Mouse (Mus musculus): Measurements from ENCODE around the gene Mms22l. TPM values are rescaled to one million over a fixed set of nuclear protein-coding genes. Genes with fewer than 3 reads are reported as not detected.
A peak's percentile ranks its signal among the peaks of the same experiment; 100 is the strongest.

The Mms22l gene
- total and polyA plus RNA-seq, 2 experiments from 2014 or later: 4.5 to 7.1 TPM

GRCm38 (mm10) chr4:24556116-24556820 is 60.0 kb downstream of the Mms22l start:
- no peak for TF ChIP-seq CTCF (IDR thresholded peaks at IDR 0.05; ENCODE audit: low read depth)
- no peaks in the 10 kb centered on the region for H3K9me3 ChIP-seq (ENCODE audit: low read length)
- ATAC-seq: no peak
- H3K4me1 ChIP-seq (ENCODE audit: insufficient read depth): no peaks in the 10 kb centered on the region
- 36% methylated on average over 6 of the region's 6 CpGs for WGBS
- H3K4me2 ChIP-seq (ENCODE audit: low read depth): no peak overlapping the region
- no peaks in the 10 kb centered on the region for H3K27me3 ChIP-seq (ENCODE audit: insufficient read depth, low read length)
- H3K9ac ChIP-seq: no peak overlapping the region
- H3K27ac ChIP-seq (ENCODE audit: low read depth, low read length): no peak overlapping the region
- peak; percentile 5 for DNase-seq
- H3K4me3 ChIP-seq (ENCODE audit: low read depth, low read length): no peak overlapping the region
- H3K36me3 ChIP-seq (ENCODE audit: insufficient read depth): no peaks in the 10 kb centered on the region

- no peak for DNase-seq
- Histone ChIP-seq H3K9ac (no peak overlapping the region), H3K36me3 (ENCODE audit: insufficient read depth) (no peaks in the 10 kb centered on the region), H3K4me1 (ENCODE audit: insufficient read depth) (no peaks in the 10 kb centered on the region), H3K4me2 (ENCODE audit: low read depth) (no peak overlapping the region), H3K4me3 (ENCODE audit: low read depth, low read length) (no peak overlapping the region), H3K9me3 (ENCODE audit: low read length) (no peaks in the 10 kb centered on the region), H3K27me3 (ENCODE audit: insufficient read depth, low read length) (no peaks in the 10 kb centered on the region), H3K27ac (ENCODE audit: low read depth, low read length) (no peak overlapping the region)
- 85% methylated on average over 4 of the region's 4 CpGs for WGBS
- ATAC-seq: no peak
- TF ChIP-seq CTCF (IDR thresholded peaks at IDR 0.05; ENCODE audit: low read depth): no peak
Observed at GRCm38 (mm10) chr4:24557149-24557548, 60.9 kb downstream of the Mms22l start.

GRCm38 (mm10) chr4:24568026-24568425 is 71.8 kb downstream of the Mms22l start:
- Histone ChIP-seq H3K4me2 (ENCODE audit: low read depth) (no peak overlapping the region), H3K27me3 (ENCODE audit: insufficient read depth, low read length) (no peaks in the 10 kb centered on the region), H3K36me3 (ENCODE audit: insufficient read depth) (no peaks in the 10 kb centered on the region), H3K27ac (ENCODE audit: low read depth, low read length) (no peak overlapping the region), H3K4me3 (ENCODE audit: low read depth, low read length) (no peak overlapping the region), H3K4me1 (ENCODE audit: insufficient read depth) (no peaks in the 10 kb centered on the region), H3K9ac (no peak overlapping the region), H3K9me3 (ENCODE audit: low read length) (no peaks in the 10 kb centered on the region)
- 52% methylated on average over 6 of the region's 6 CpGs for WGBS
- no peak for ATAC-seq
- TF ChIP-seq CTCF (IDR thresholded peaks at IDR 0.05; ENCODE audit: low read depth): no peak
- no peak for DNase-seq

- WGBS: 77% methylated on average over 7 of the region's 7 CpGs
Observed at GRCm38 (mm10) chr4:24568989-24569556, 72.8 kb downstream of the Mms22l start.

GRCm38 (mm10) chr4:24574276-24574675 is 78.0 kb downstream of the Mms22l start:
- DNase-seq (peak; percentile 90), ATAC-seq (peak; percentile 90)
- no peaks in the 10 kb centered on the region for H3K9me3 ChIP-seq (ENCODE audit: low read length)
- H3K4me3 ChIP-seq (ENCODE audit: low read depth, low read length): no peak overlapping the region
- peak; percentile 94 for TF ChIP-seq CTCF (IDR thresholded peaks at IDR 0.05; ENCODE audit: low read depth)
- no peaks in the 10 kb centered on the region for H3K36me3 ChIP-seq (ENCODE audit: insufficient read depth)
- H3K4me1 ChIP-seq (ENCODE audit: insufficient read depth): no peaks in the 10 kb centered on the region
- no peaks in the 10 kb centered on the region for H3K27me3 ChIP-seq (ENCODE audit: insufficient read depth, low read length)
- no peak overlapping the region for H3K9ac ChIP-seq
- WGBS: 11% methylated on average over 6 of the region's 6 CpGs
- H3K27ac ChIP-seq (ENCODE audit: low read depth, low read length): no peak overlapping the region
- no peak overlapping the region for H3K4me2 ChIP-seq (ENCODE audit: low read depth)

More at GRCm38 (mm10) chr4:24568989-24569556, 72.8 kb downstream of the Mms22l start:
- TF ChIP-seq CTCF (IDR thresholded peaks at IDR 0.05; ENCODE audit: low read depth): no peak
- Histone ChIP-seq H3K27ac (ENCODE audit: low read depth, low read length) (no peak overlapping the region), H3K27me3 (ENCODE audit: insufficient read depth, low read length) (no peaks in the 10 kb centered on the region), H3K4me3 (ENCODE audit: low read depth, low read length) (no peak overlapping the region), H3K4me1 (ENCODE audit: insufficient read depth) (no peaks in the 10 kb centered on the region), H3K9ac (no peak overlapping the region), H3K36me3 (ENCODE audit: insufficient read depth) (no peaks in the 10 kb centered on the region), H3K4me2 (ENCODE audit: low read depth) (no peak overlapping the region), H3K9me3 (ENCODE audit: low read length) (no peaks in the 10 kb centered on the region)
- ATAC-seq (no peak), DNase-seq (no peak)

GRCm38 (mm10) chr4:24577594-24577993 is 81.3 kb downstream of the Mms22l start:
- H3K27me3 ChIP-seq (ENCODE audit: insufficient read depth, low read length): no peaks in the 10 kb centered on the region
- no peaks in the 10 kb centered on the region for H3K4me1 ChIP-seq (ENCODE audit: insufficient read depth)
- TF ChIP-seq CTCF (IDR thresholded peaks at IDR 0.05; ENCODE audit: low read depth): no peak
- no peaks in the 10 kb centered on the region for H3K9me3 ChIP-seq (ENCODE audit: low read length)
- H3K4me2 ChIP-seq (ENCODE audit: low read depth): no peak overlapping the region
- DNase-seq (no peak), ATAC-seq (no peak)
- H3K9ac ChIP-seq: no peak overlapping the region
- no peak overlapping the region for H3K4me3 ChIP-seq (ENCODE audit: low read depth, low read length)
- no peaks in the 10 kb centered on the region for H3K36me3 ChIP-seq (ENCODE audit: insufficient read depth)
- H3K27ac ChIP-seq (ENCODE audit: low read depth, low read length): no peak overlapping the region
- WGBS: 98% methylated on average over 5 of the region's 5 CpGs

GRCm38 (mm10) chr4:24582295-24582694 is 86.0 kb downstream of the Mms22l start:
- WGBS: 86% methylated on average over 1 of the region's 1 CpGs
- H3K4me3 ChIP-seq (ENCODE audit: low read depth, low read length): no peak overlapping the region
- H3K9ac ChIP-seq: no peak overlapping the region
- no peaks in the 10 kb centered on the region for H3K36me3 ChIP-seq (ENCODE audit: insufficient read depth)
- H3K9me3 ChIP-seq (ENCODE audit: low read length): no peaks in the 10 kb centered on the region
- TF ChIP-seq CTCF (IDR thresholded peaks at IDR 0.05; ENCODE audit: low read depth): no peak
- ATAC-seq (no peak), DNase-seq (no peak)
- no peaks in the 10 kb centered on the region for H3K4me1 ChIP-seq (ENCODE audit: insufficient read depth)
- H3K4me2 ChIP-seq (ENCODE audit: low read depth): no peak overlapping the region
- no peak overlapping the region for H3K27ac ChIP-seq (ENCODE audit: low read depth, low read length)
- H3K27me3 ChIP-seq (ENCODE audit: insufficient read depth, low read length): no peaks in the 10 kb centered on the region

Measured in forebrain, postnatal 0 days (tissue).